Mouse (Mus musculus): ENCODE results near the gene Gpr68. TPM values are rescaled to one million over a fixed set of nuclear protein-coding genes. Genes with fewer than 3 reads are reported as not detected.

Gpr68 gene
- total and polyA plus RNA-seq, 3 experiments: 0.04 TPM; not detected in 2

DNA sequence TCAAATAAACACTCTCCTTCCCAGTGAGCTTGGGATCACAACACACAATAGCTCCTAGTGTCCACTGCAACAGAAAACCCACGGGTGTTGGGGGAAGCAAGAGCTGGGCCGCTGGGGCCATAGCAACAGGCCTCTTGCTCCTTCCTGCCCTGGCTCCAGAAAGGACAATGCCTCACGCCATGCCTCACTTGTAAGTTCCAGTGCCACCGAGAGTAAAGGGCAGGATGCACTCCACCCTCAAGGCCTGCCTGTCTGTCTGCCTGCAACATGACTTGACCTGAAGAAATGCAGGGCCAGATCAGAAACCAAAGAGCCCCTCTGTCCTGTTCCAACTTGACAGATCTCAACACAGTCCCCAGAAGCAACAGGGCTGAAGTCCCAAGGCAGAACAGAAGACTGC is 48.8 kb upstream of the Gpr68 start:
- Histone ChIP-seq H3K79me2 (ENCODE audit: control insufficient read depth, insufficient read depth, low read length, poor library complexity) (no peaks in the 10 kb centered on the region), H3K27me3 (ENCODE audit: control insufficient read depth in 1 of 2, insufficient read depth in 2 of 2, low read length in 2 of 2) (no peaks in the 10 kb centered on the region), H3K9ac (ENCODE audit: control insufficient read depth, low read depth, low read length, poor library complexity, severe bottlenecking) (no peak overlapping the region), H3K36me3 (ENCODE audit: control insufficient read depth in 1 of 2, insufficient read depth in 2 of 2, low read length in 2 of 2) (peaks cover 0 to 46% of the 10 kb centered on the region in 2 experiments; a peak in 2 of 4 replicates), H3K4me1 (ENCODE audit: control insufficient read depth in 1 of 2, insufficient read depth in 2 of 2, low read length in 2 of 2) (peaks cover 25 to 62% of the 10 kb centered on the region in 2 experiments), H3K4me3 (ENCODE audit: control insufficient read depth in 1 of 2, insufficient read depth in 1 of 2, low read depth in 2 of 2, low read length in 2 of 2) (no peak overlapping the region), H3K27ac (ENCODE audit: control insufficient read depth, low read depth, low read length) (no peak overlapping the region), H3K9me3 (replicated peaks; ENCODE audit: insufficient read depth, low read length) (no peaks in the 10 kb centered on the region)
- DNase-seq (ENCODE audit: low read depth, low spot score): no peak
- TF ChIP-seq MEF2A (IDR thresholded peaks at IDR 0.05; ENCODE audit: extremely low read depth, insufficient replicate concordance, low read depth, low read length, poor library complexity, severe bottlenecking): no peak
- no peak for TF ChIP-seq JUND (IDR thresholded peaks at IDR 0.05; ENCODE audit: low read depth, low read length)
- TF ChIP-seq TCF12 (IDR thresholded peaks at IDR 0.05; ENCODE audit: low read depth, low read length): no peak
- no peak for TF ChIP-seq MYB (IDR thresholded peaks at IDR 0.05; ENCODE audit: low read depth, low read length)
- no peak for TF ChIP-seq KAT2A (conservative IDR thresholded peaks at IDR 0.05; ENCODE audit: low read depth, low read length)
- no peak for TF ChIP-seq SMC3 (IDR thresholded peaks at IDR 0.05; ENCODE audit: low read depth, low read length)
- no peak for TF ChIP-seq POLR2A (IDR thresholded peaks at IDR 0.05; ENCODE audit: control insufficient read depth in 1 of 2, insufficient read depth in 1 of 2, low read depth in 1 of 2, low read length in 2 of 2, poor library complexity in 1 of 2)
- TF ChIP-seq MAZ (IDR thresholded peaks at IDR 0.05; ENCODE audit: low read depth, low read length): no peak
- no peak for TF ChIP-seq E2F4 (IDR thresholded peaks at IDR 0.05; ENCODE audit: borderline replicate concordance, low read depth, low read length)
- no peak for TF ChIP-seq TBP (IDR thresholded peaks at IDR 0.05; ENCODE audit: low read depth, low read length)
- TF ChIP-seq ETS1 (IDR thresholded peaks at IDR 0.05; ENCODE audit: low read depth, low read length): no peak
- TF ChIP-seq POLR2AphosphoS2 (IDR thresholded peaks at IDR 0.05; ENCODE audit: low read length): no peak

DNA sequence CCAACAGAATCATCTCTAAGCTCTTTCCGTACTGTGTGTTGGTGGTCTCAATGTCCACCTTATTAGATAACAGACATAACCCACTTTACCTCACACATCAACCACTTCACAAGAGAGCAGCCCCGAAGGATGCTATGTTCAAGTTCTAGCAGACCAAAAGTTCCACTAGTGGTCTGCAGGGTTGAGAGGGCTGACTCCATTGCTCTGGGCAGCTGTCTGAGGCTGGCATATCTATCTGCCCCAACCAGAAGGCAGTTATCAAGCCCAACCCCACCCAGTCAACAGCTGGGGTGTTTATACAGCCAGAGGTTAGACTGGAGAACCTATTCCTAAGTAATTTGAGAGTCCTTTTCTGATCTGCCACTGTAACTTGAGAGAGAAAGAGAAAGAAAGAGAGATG is 48.0 kb upstream of the Gpr68 start:
- Histone ChIP-seq H3K9ac (ENCODE audit: control insufficient read depth, low read depth, low read length, poor library complexity, severe bottlenecking) (no peak overlapping the region), H3K9me3 (replicated peaks; ENCODE audit: insufficient read depth, low read length) (no peaks in the 10 kb centered on the region), H3K4me1 (ENCODE audit: control insufficient read depth in 1 of 2, insufficient read depth in 2 of 2, low read length in 2 of 2) (peaks cover 25 to 62% of the 10 kb centered on the region in 2 experiments), H3K79me2 (ENCODE audit: control insufficient read depth, insufficient read depth, low read length, poor library complexity) (no peaks in the 10 kb centered on the region), H3K27ac (ENCODE audit: control insufficient read depth, low read depth, low read length) (peak overlapping the region; percentile 60), H3K4me3 (ENCODE audit: control insufficient read depth in 1 of 2, insufficient read depth in 1 of 2, low read depth in 2 of 2, low read length in 2 of 2) (no peak overlapping the region), H3K27me3 (ENCODE audit: control insufficient read depth in 1 of 2, insufficient read depth in 2 of 2, low read length in 2 of 2) (no peaks in the 10 kb centered on the region), H3K36me3 (ENCODE audit: control insufficient read depth in 1 of 2, insufficient read depth in 2 of 2, low read length in 2 of 2) (peaks cover 0 to 43% of the 10 kb centered on the region in 2 experiments; a peak in 2 of 4 replicates)
- DNase-seq (ENCODE audit: low read depth, low spot score): peak; percentile 66
- no peak for TF ChIP-seq ZC3H11A (IDR thresholded peaks at IDR 0.05; ENCODE audit: low read depth, low read length)
- TF ChIP-seq GATA1 (IDR thresholded peaks at IDR 0.05; ENCODE audit: low read depth, low read length): peak; percentile 82
- peak; percentile 65; the same call in 1 of the 2 replicates for TF ChIP-seq RCOR1 (IDR thresholded peaks at IDR 0.05; ENCODE audit: low read depth, low read length)
- peak; percentile 90 for TF ChIP-seq ETS1 (IDR thresholded peaks at IDR 0.05; ENCODE audit: low read depth, low read length)
- TF ChIP-seq TCF12 (IDR thresholded peaks at IDR 0.05; ENCODE audit: low read depth, low read length): peak; percentile 92
- TF ChIP-seq SIN3A (IDR thresholded peaks at IDR 0.05; ENCODE audit: low read length): peak; percentile 75
- no peak for TF ChIP-seq MYC (IDR thresholded peaks at IDR 0.05; ENCODE audit: low read depth, low read length)
- TF ChIP-seq EP300 (IDR thresholded peaks at IDR 0.05; ENCODE audit: low read depth in 1 of 2, low read length in 2 of 2): peak; percentile 85 to 92
- no peak for TF ChIP-seq MAX (IDR thresholded peaks at IDR 0.05; ENCODE audit: low read length)
- TF ChIP-seq POLR2AphosphoS5 (IDR thresholded peaks at IDR 0.05; ENCODE audit: borderline replicate concordance, low read depth, low read length): no peak
- peak; percentile 87 for TF ChIP-seq TAL1 (IDR thresholded peaks at IDR 0.05; ENCODE audit: low read length)

All from MEL (cell line).